Mouse (Mus musculus) effector memory CD4-positive, alpha-beta T cell, adult 5 months (primary cell): ENCODE results near the gene Myo1f. TPM values are rescaled to one million over a fixed set of nuclear protein-coding genes. Genes with fewer than 3 reads are reported as not detected.

Experiments
- polyA plus RNA-seq: library from polyadenylated mRNA; unstranded; fragments of 100-300 nt; shearing (Covaris generic); gene quantifications from one replicate; pipeline ENCODE4 v1.2.1, GENCODE M21; 2017

The Myo1f gene
- 146 TPM for polyA plus RNA-seq

DNA sequence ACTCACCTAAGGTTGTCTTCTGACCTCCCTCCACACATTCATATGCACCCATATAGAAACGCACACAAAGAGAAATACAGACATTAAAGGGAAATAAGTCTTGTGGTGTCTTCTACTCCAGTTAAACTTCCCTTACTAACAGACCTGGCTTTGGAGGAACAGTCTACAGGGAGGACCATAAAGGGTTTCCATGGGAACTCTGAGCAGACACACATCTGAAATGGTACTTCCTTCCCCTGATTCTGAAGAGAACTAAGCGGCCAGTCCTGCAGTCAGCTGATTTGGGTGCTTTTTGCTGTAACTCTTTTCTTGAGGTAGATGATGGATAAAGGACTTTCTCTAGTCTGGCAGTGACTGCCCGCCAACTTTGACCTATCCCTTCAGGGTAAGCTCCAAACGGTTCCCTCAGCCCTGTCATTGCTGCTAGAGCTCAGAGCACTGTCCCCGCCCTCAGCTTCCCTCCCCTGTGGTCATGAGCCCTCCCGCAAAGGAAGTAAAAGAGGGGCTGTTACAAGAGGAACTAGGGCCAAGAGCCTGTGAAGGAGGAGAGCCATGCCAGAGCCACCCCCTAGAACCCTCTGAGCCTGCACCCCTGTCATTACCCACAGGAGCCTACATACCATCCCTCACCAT is at the start of gene Myo1f:
Gene Myo1f (plus strand): TSS at position 485 of the 633 bp plus-strand sequence.

GRCm38 (mm10) chr17:33523918-33524755 is 31.4 kb upstream of the Myo1f start, which contains the start of gene Adamts10:
Adamts10 (plus strand) TSS chr17:33524204.

DNA sequence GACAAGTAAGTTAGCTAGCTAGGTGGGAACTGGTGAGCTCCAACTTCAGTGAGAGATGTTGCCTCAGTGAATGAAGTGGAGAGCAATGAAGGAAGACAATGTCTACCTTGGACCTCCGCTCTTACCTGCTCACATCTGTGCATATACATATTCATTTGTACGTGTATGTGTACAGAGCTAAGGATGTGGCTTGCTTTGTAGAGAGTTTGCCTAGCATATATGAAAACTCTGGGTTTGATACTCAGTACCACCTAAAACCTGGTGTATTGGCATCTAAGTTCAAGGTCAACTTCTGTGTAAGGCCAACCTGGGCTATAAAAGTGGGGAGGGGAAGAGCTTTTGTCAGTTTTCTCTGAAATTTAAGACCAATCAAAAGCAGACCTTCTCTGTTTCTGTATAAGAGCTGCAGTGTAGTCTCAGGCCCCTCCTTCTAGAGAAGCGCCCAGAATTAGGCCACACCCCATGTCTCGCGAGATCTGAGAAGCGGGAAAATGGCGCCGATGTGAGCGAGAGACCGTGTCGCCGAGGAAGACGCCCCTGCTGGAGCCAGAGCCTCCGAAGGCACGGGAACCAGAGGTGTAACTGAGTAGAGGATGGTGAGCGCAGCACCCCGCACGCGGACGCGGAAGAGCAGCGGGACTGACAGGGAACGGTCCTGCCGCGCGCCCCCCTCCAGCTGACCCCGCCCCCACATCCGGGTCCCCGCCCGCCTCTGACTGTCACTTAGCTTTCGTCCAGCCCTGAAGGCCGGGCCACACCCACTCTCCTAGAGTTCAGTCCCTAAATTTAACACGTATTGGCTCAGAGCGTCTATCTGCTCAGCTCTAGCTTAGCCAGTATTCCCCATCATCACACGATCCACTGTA is 73.3 kb downstream of the Myo1f start, which contains the start of gene Zfp414:
Gene Zfp414 (plus strand): TSS at position 470 of the 866 bp plus-strand sequence.

GRCm38 (mm10) chr17:33637516-33638276 is 82.2 kb downstream of the Myo1f start, which contains the start of gene Pram1:
Pram1 (plus strand) TSS chr17:33638056.

Other genes starting within 250 kb of the Myo1f start
- gene Zfp81, start 196.8 kb upstream of the Myo1f start, polyA plus RNA-seq: 9.1 TPM
- 7.4 TPM for gene Zfp101, start 161.1 kb upstream of the Myo1f start, polyA plus RNA-seq
- not detected for gene Actl9, start 122.8 kb upstream of the Myo1f start, polyA plus RNA-seq
- gene Adamts10, start 31.5 kb upstream of the Myo1f start, polyA plus RNA-seq: 100 TPM
- gene Zfp414, start 73.4 kb downstream of the Myo1f start, polyA plus RNA-seq: 33.1 TPM
- not detected for gene Pram1, start 82.3 kb downstream of the Myo1f start, polyA plus RNA-seq
- gene Hnrnpm, start 131.2 kb downstream of the Myo1f start, polyA plus RNA-seq: 318 TPM
- gene March2, start 163.0 kb downstream of the Myo1f start, polyA plus RNA-seq: 85.9 TPM
- 315 TPM for gene Rab11b, start 204.8 kb downstream of the Myo1f start, polyA plus RNA-seq
- 0.39 TPM for gene Angptl4, start 226.1 kb downstream of the Myo1f start, polyA plus RNA-seq